Mouse (Mus musculus) ovary, postnatal 36 days (tissue): ENCODE results near the gene Coro2a.
"Not testable (repeated sequence)": the region's sequence is repeated elsewhere in the genome, so short reads cannot be mapped to it uniquely, and the experiment has no call there.

Experiments
- DNase-seq: peaks from one replicate; pipeline ENCODE4 v3.0.0; 2022; ENCODE audit warnings: low spot score, mixed read lengths

Gene Coro2a

GRCm38 (mm10) chr4:46584536-46584935, 17.5 kb downstream of the Coro2a start:
- not testable (repeated sequence) for DNase-seq

- DNase-seq: not testable (repeated sequence)
These were observed 17.9 kb downstream of the Coro2a start for GRCm38 (mm10) chr4:46584084-46584483.

- not testable (repeated sequence) for DNase-seq
These were observed 20.0 kb downstream of the Coro2a start for GRCm38 (mm10) chr4:46582024-46582423.

GRCm38 (mm10) chr4:46581577-46581976, 20.4 kb downstream of the Coro2a start:
- DNase-seq: not testable (repeated sequence)

- DNase-seq: not testable (repeated sequence)
These were observed 21.2 kb downstream of the Coro2a start for GRCm38 (mm10) chr4:46580799-46581243.

GRCm38 (mm10) chr4:46578796-46579346, 23.1 kb downstream of the Coro2a start:
- not testable (repeated sequence) for DNase-seq

- DNase-seq: no peak
These were observed 23.8 kb downstream of the Coro2a start for GRCm38 (mm10) chr4:46578228-46578627.

- DNase-seq: not testable (repeated sequence)
These were observed 26.3 kb downstream of the Coro2a start for GRCm38 (mm10) chr4:46575509-46576284.

GRCm38 (mm10) chr4:46574841-46575240, 27.2 kb downstream of the Coro2a start:
- DNase-seq: no peak

- DNase-seq: no peak
These were observed 27.8 kb downstream of the Coro2a start for GRCm38 (mm10) chr4:46574024-46574753.

- DNase-seq: no peak
These were observed 29.4 kb downstream of the Coro2a start for GRCm38 (mm10) chr4:46572616-46573015.

- DNase-seq: no peak
These were observed 30.3 kb downstream of the Coro2a start for GRCm38 (mm10) chr4:46571744-46572143.

- no peak for DNase-seq
These were observed 32.3 kb downstream of the Coro2a start for GRCm38 (mm10) chr4:46569671-46570070.

- DNase-seq: no peak
These were observed 33.8 kb downstream of the Coro2a start for GRCm38 (mm10) chr4:46568169-46568568.

- no peak for DNase-seq
These were observed 34.9 kb downstream of the Coro2a start for GRCm38 (mm10) chr4:46566931-46567671.

GRCm38 (mm10) chr4:46565393-46565955, 36.5 kb downstream of the Coro2a start:
- DNase-seq: no peak

- no peak for DNase-seq
These were observed 37.8 kb downstream of the Coro2a start for GRCm38 (mm10) chr4:46564247-46564646.

- peak; percentile 48 for DNase-seq
These were observed 38.2 kb downstream of the Coro2a start for GRCm38 (mm10) chr4:46563847-46564246.

- DNase-seq: no peak
These were observed 39.2 kb downstream of the Coro2a start for GRCm38 (mm10) chr4:46562841-46563240.

- no peak for DNase-seq
These were observed 40.0 kb downstream of the Coro2a start for GRCm38 (mm10) chr4:46562037-46562436.

GRCm38 (mm10) chr4:46560069-46560705, 41.8 kb downstream of the Coro2a start:
- no peak for DNase-seq
